Comparison of ENCODE assay signal across 12 mouse cellular contexts in the genomic region with DNA sequence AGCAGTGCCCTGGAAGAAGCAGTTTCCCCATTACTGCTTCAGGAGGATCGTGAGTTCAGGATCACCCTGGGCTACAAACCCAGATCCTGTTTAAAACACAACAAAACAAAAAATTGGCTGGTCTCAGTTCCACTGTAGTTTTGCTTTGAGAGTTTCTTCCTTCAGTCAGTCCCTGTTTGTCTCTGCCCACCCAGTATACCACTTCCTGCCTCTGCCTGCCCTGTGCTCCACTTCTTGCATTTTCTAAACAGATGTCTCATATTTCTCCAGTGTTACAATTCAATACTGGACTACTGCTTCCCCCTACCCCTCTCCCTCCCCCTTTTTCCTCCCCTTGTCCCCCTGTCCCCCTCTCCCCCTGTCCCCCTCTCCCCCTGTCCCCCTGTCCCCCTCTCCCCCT.
DNase-seq lines count a peak whose midpoint lies in the region; ATAC-seq and TF ChIP-seq lines count a peak whose summit lies in the region.
"Had no signal": no experiment of that assay in that cellular context is flagged by ENCODE, and none has a peak within 500 bp of the region (broad histone marks: within the 10 kb centered on the region; RNA-seq: fewer than 3 reads in every experiment).

No protein-coding gene starts in this region.

- H3K9me3 ChIP-seq in lung, postnatal 0 days (ENCODE audit: low read length): no peaks in the 10 kb centered on the region

- H3K27me3 ChIP-seq in lung, postnatal 0 days (replicated peaks; ENCODE audit: insufficient read depth, low read length): no peaks in the 10 kb centered on the region

- no peaks in the 10 kb centered on the region for H3K36me3 ChIP-seq in lung, postnatal 0 days (ENCODE audit: insufficient read depth, low read length)

- ATAC-seq in lung, postnatal 0 days: no peak
- peak; percentile 71 for ATAC-seq in activated CD4-positive, CD25-positive, alpha-beta regulatory T cell, adult 4 months
- ATAC-seq in megakaryocyte, adult 5-6 weeks (ENCODE audit: poor library complexity, severe bottlenecking): peak; percentile 49
- ATAC-seq: intestine, embryonic 16.5 days had no signal

- TF ChIP-seq EP300 in lung, postnatal 0 days (IDR thresholded peaks at IDR 0.05): no peak

- H3K4me1 ChIP-seq in lung, postnatal 0 days (ENCODE audit: insufficient read depth, low read depth, low read length): no peaks in the 10 kb centered on the region

- no peak overlapping the region for H3K4me3 ChIP-seq in lung, postnatal 0 days (ENCODE audit: low read depth, low read length)

- no peak overlapping the region for H3K27ac ChIP-seq in lung, postnatal 0 days (ENCODE audit: low read length)

- H3K9ac ChIP-seq in lung, postnatal 0 days (replicated peaks; ENCODE audit: low read depth): no peak overlapping the region

- WGBS in lung, postnatal 0 days: 58% methylated on average over 1 of the region's 1 CpGs

- DNase-seq in lung, postnatal 0 days (ENCODE audit: low spot score): peak; percentile 6
- DNase-seq in lung, postnatal 10 days: no peak
- DNase-seq in thymus, postnatal 36 days: peak; percentile 53 to 69
- no peak for DNase-seq in left cerebral cortex, adult 8-10 months (ENCODE audit: low spot score in 2 of 2)
- DNase-seq in adrenal gland, adult 2 months: no peak
- DNase-seq: adrenal gland, postnatal 25 days; cerebellum, adult 11 months; heart, postnatal 4 days had no signal

- no peak for TF ChIP-seq CTCF in lung, postnatal 0 days (IDR thresholded peaks at IDR 0.05)

- no peak overlapping the region for H3K4me2 ChIP-seq in lung, postnatal 0 days (replicated peaks; ENCODE audit: low read depth, low read length)
- H3K4me2 ChIP-seq: liver, embryonic 11.5 days had no signal

Comparison
In these comparisons a context has a peak if more than half of its experiments do, and no peak if none do; other contexts are left out.
1. DNase-seq: peak in lung, postnatal 0 days (single experiment) and thymus, postnatal 36 days (2 of 2); none in lung, postnatal 10 days (single experiment), left cerebral cortex, adult 8-10 months (0 of 2) and adrenal gland, adult 2 months (single experiment).